Mouse (Mus musculus): ENCODE data around the gene Prpf31.
A peak's percentile ranks its signal among the peaks of the same experiment; 100 is the strongest.

The Prpf31 gene

DNA sequence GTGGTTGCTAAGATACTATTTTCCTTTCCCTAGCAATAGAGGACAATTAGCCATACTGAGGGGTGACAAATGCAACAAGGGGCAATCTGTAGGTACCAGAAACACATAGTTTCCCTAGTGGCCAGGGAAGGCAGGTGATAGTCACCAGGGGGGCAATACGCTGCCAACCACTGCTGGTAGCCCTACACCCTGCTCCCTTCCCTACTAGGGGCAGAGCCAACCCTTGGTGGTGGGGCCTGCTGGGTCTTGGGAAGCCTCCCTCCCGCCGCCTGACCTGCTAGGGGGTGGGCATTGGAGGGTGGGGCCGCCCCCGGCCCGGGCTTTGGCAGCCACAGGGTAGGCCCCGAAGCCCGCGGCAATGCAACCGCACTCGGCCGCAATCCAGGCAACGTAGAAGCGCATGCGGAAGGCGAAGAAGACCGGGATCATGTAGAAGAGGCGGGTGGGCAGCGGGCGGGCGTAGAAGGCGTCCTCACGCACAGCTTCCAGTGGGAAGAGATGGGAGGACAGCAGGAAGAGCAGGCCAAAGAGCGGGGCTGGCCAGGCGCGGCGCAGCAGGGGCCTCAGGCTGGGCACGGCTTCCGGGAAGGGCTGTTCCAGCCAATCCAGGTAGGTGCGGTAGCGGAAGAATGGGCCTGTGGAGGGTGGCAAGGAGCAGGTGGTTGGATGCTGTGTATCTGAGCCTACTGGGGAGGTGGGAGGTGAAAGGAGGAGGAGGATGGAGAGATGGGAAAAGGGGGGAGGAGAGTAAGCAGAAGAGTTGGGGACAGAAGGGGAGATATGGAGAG lies 55.8 kb downstream of the Prpf31 start:
- DNase-seq (ENCODE audit: low spot score in 2 of 2), result no peak

GRCm38 (mm10) chr7:3691919-3692318 lies 62.1 kb downstream of the Prpf31 start:
- DNase-seq (ENCODE audit: low spot score in 2 of 2), result peak in 1 of 2 experiments; percentile 16
